Mouse (Mus musculus) liver, embryonic 11.5 days (tissue): ENCODE results near the gene Eml2. TPM values are rescaled to one million over a fixed set of nuclear protein-coding genes. Genes with fewer than 3 reads are reported as not detected.

Experiments
- ATAC-seq: fragments of 200-750 bp; cut with Nextera tagmentation; replicated peaks from 2 replicates; pipeline ENCODE4 v1.8.0; 2017; ENCODE audit warnings: moderate number of reproducible peaks, mild to moderate bottlenecking, moderate TSS enrichment, moderate library complexity; ENCODE audit not compliant: low FRiP score
- DNase-seq: peaks from one replicate; pipeline ENCODE4 v3.0.0-alpha.2; 2017; ENCODE audit warnings: low spot score
- H3K27ac ChIP-seq: fragments of 300-500 bp; sonication (generic); 2 replicates; pipeline ENCODE4 v1.5.1; 2014; ENCODE audit warnings: mild to moderate bottlenecking, low read depth, low read length, control low read depth
- H3K27me3 ChIP-seq: fragments of 300-500 bp; sonication (generic); replicated peaks from 2 replicates; pipeline ENCODE4 v1.6.1; 2014; ENCODE audit warnings: low read length, mixed read lengths; ENCODE audit not compliant: control insufficient read depth, insufficient read depth
- H3K36me3 ChIP-seq: fragments of 300-500 bp; sonication (generic); 2 replicates; pipeline ENCODE4 v1.6.1; 2014; ENCODE audit warnings: mild to moderate bottlenecking, low read length, moderate library complexity, mixed read lengths; ENCODE audit not compliant: control insufficient read depth, insufficient read depth
- H3K4me1 ChIP-seq: fragments of 300-500 bp; sonication (generic); replicated peaks from 2 replicates; pipeline ENCODE4 v1.6.1; 2014; ENCODE audit warnings: low read length, mixed read lengths; ENCODE audit not compliant: control insufficient read depth, insufficient read depth
- H3K4me2 ChIP-seq: fragments of 300-500 bp; sonication (generic); 2 replicates; pipeline ENCODE4 v1.6.1; 2014; ENCODE audit warnings: mild to moderate bottlenecking, control low read depth, moderate library complexity
- H3K4me3 ChIP-seq: fragments of 300-500 bp; sonication (generic); 2 replicates; pipeline ENCODE4 v1.5.1; 2014; ENCODE audit warnings: low read depth, low read length, control low read depth
- H3K9ac ChIP-seq: fragments of 300-500 bp; sonication (generic); 2 replicates; pipeline ENCODE4 v1.6.1; 2014; ENCODE audit warnings: low read depth, low read length, control low read depth
- H3K9me3 ChIP-seq: fragments of 300-500 bp; sonication (generic); 2 replicates; pipeline ENCODE4 v1.6.1; 2016; ENCODE audit warnings: low read length, inconsistent platforms, mixed read lengths; ENCODE audit not compliant: control insufficient read depth
- WGBS: fragments of 180-500 bp; shearing (Covaris S2); extraction: QIAGEN DNeasy Blood & Tissue Kit; methylation state at CpG from one replicate; pipeline ENCODE4 v1.1.7; 2014; 5-methylcytosine and 5-hydroxymethylcytosine counted together
- microRNA counts: library from miRNA; unstranded; fragments of <30 nt; microRNA quantifications from one replicate; lab custom pipeline; 2015
- microRNA-seq: library from miRNA; unstranded; fragments of <30 nt; microRNA quantifications from one replicate; pipeline ENCODE4, GENCODE M21; 2017; ENCODE audit warnings: borderline number of aligned reads
- polyA plus RNA-seq: library from polyadenylated mRNA; unstranded; fragments of >200 nt; fragmentation: Nextera tagmentation; extraction: Ambion mirVana; gene quantifications from 2 replicates; pipeline ENCODE4 v1.2.1, GENCODE M21; 2014

Eml2 gene
- polyA plus RNA-seq, 1 experiment from 2014 or later: 2.7 TPM

DNA sequence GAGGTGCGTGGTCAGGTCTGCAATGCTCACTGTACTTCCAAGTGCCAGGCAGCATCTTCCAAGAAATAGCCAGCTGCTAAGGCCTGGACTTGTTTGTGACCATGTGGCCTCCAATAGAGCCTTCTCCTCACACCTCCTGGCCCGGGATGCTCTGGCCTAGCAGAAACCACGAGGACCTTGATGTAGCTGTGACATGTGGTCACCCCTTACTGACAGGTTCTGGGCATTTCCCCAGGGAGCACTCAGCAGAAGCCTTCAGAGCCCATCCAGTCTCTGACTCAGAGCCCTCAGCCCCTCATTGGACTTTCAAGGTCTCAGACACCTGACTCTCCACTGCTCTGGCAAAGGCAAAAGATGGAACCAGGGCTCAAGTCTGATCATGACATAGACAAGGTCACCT, 68.9 kb downstream of the Eml2 start:
- 78% methylated on average over 3 of the region's 3 CpGs for WGBS
- Histone ChIP-seq H3K4me2 (no peak overlapping the region), H3K27me3 (no peaks in the 10 kb centered on the region), H3K4me3 (no peak overlapping the region), H3K9ac (no peak overlapping the region), H3K27ac (no peak overlapping the region), H3K36me3 (peaks cover 16% of the 10 kb centered on the region; the same call in 1 of the 2 replicates), H3K9me3 (no peaks in the 10 kb centered on the region), H3K4me1 (peaks cover 22% of the 10 kb centered on the region)
- DNase-seq: no peak
- ATAC-seq: no peak

GRCm38 (mm10) chr7:19246855-19247254, 70.6 kb downstream of the Eml2 start:
- H3K4me2 ChIP-seq: 0 out of 2 replicates have a peak overlapping the region, but pooled peaks have one; percentile 20
- H3K9ac ChIP-seq: no peak overlapping the region
- no peaks in the 10 kb centered on the region for H3K27me3 ChIP-seq
- peaks cover 12% of the 10 kb centered on the region; the same call in 1 of the 2 replicates for H3K36me3 ChIP-seq
- peak overlapping the region; percentile 60 for H3K27ac ChIP-seq
- ATAC-seq: peak; percentile 77
- DNase-seq: no peak
- H3K4me3 ChIP-seq: no peak overlapping the region
- 67% methylated on average over 1 of the region's 1 CpGs for WGBS
- H3K9me3 ChIP-seq: no peaks in the 10 kb centered on the region
- H3K4me1 ChIP-seq: peaks cover 13% of the 10 kb centered on the region

DNA sequence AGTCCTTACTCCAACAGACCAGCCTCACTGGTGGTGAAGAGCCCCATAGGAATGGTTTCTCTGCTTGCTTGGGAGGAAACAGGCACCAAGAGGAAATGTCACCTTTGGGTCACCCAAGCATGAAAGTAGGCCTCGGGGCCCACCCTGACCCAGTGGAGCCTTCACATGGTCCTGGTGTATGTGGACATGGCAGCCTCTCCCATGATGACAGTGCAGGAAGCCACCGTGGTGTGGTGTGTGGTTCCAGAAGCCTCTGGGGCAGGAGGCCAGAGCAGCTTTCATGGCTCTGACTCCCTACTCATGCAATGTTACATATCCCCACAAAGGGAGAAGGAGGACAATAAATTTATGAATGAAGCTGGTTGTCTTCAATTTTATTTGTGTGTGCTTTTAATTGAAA, 71.3 kb downstream of the Eml2 start:
- ATAC-seq: no peak
- Histone ChIP-seq H3K4me3 (no peak overlapping the region), H3K4me2 (no peak overlapping the region), H3K9me3 (no peaks in the 10 kb centered on the region), H3K27ac (peak overlapping the region; percentile 60), H3K9ac (0 out of 2 replicates have a peak overlapping the region, but pooled peaks have one; percentile 15), H3K4me1 (peaks cover 13% of the 10 kb centered on the region), H3K36me3 (peaks cover 12% of the 10 kb centered on the region; the same call in 1 of the 2 replicates), H3K27me3 (no peaks in the 10 kb centered on the region)
- WGBS: 85% methylated on average over 2 of the region's 2 CpGs
- no peak for DNase-seq

DNA sequence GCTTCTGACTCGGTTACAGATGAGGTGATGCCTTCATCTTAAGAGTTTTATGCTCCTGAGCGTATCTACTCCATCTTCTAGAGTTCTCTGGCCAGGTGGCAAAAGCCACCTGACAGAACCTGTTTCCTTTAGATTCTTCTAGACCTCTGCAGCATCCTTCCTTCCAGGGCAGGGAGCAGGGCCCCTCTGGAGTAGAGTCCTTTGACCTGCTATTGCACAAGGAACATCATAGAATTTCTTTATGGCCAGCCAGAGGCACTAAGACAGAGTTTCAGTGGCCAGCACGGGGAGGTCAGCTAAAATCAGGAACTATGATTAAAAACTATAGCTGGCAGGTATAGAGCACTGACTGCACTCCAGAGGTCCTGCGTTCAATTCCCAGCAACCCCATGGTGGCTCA, 75.9 kb downstream of the Eml2 start:
- 75% methylated on average over 4 of the region's 4 CpGs for WGBS
- peaks cover 8% of the 10 kb centered on the region for H3K4me1 ChIP-seq
- peaks cover 11% of the 10 kb centered on the region; the same call in 1 of the 2 replicates for H3K36me3 ChIP-seq
- H3K9me3 ChIP-seq: no peaks in the 10 kb centered on the region
- ATAC-seq: no peak
- no peak overlapping the region for H3K4me2 ChIP-seq
- no peak overlapping the region for H3K4me3 ChIP-seq
- no peak overlapping the region for H3K9ac ChIP-seq
- no peak for DNase-seq
- no peaks in the 10 kb centered on the region for H3K27me3 ChIP-seq
- no peak overlapping the region for H3K27ac ChIP-seq

GRCm38 (mm10) chr7:19253437-19253836, 77.2 kb downstream of the Eml2 start:
- Histone ChIP-seq H3K9ac (no peak overlapping the region), H3K27ac (no peak overlapping the region; the same call in 1 of the 2 replicates), H3K36me3 (peaks cover 15% of the 10 kb centered on the region; the same call in 1 of the 2 replicates), H3K4me3 (no peak overlapping the region), H3K4me2 (no peak overlapping the region), H3K4me1 (peaks cover 11% of the 10 kb centered on the region), H3K9me3 (no peaks in the 10 kb centered on the region), H3K27me3 (no peaks in the 10 kb centered on the region)
- DNase-seq (no peak), ATAC-seq (no peak)
- WGBS: 67% methylated on average over 5 of the region's 5 CpGs

DNA sequence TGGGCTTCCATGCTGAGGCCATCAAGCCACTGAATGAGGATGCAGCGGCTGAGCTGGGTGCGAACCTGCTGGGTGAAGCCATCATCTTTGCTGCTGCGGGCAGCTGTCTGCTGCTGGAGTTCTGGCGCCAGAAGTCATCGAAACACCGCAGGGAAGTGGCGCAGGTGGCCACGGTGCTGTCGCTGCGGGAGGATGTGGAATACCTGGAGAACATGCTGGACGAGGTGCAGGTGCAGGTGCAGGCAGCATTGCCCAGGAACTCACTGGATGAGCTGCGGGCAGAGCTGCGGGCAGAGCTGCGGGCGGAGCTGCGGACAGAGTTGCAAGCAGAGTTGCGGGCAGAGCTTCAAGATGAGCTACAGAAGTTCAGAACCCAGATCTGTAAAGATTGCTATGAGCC, 79.2 kb downstream of the Eml2 start:
- Histone ChIP-seq H3K9me3 (no peaks in the 10 kb centered on the region), H3K36me3 (peaks cover 25% of the 10 kb centered on the region), H3K4me1 (peaks cover 11% of the 10 kb centered on the region), H3K27ac (no peak overlapping the region), H3K4me3 (no peak overlapping the region), H3K4me2 (no peak overlapping the region), H3K27me3 (no peaks in the 10 kb centered on the region), H3K9ac (no peak overlapping the region)
- 86% methylated on average over 17 of the region's 17 CpGs for WGBS
- DNase-seq (no peak), ATAC-seq (no peak)

MicroRNAs within 50 kb of the gene (microRNA counts, 519-probe panel; counts per million panel counts)
- not detected for microRNA mmu-miR-330 (lab: Ali Mortazavi, UCI)

Small RNA genes lying within 50 kb of the gene (microRNA-seq; reads per million reads assigned to microRNA genes)
- 361 reads per million, percentile 62 among the genes with 10 or more reads in this experiment for gene Mir330

Other genes starting within 250 kb of the Eml2 start
- not detected in 2 replicates for gene Nanos2, start 189.0 kb upstream of the Eml2 start, polyA plus RNA-seq
- gene Mypop, start 185.2 kb upstream of the Eml2 start, polyA plus RNA-seq: 1.5 and 2.2 TPM in 2 replicates
- gene Irf2bp1, start 172.4 kb upstream of the Eml2 start, polyA plus RNA-seq: 23.3 and 24.9 TPM in 2 replicates
- 29.7 and 32.0 TPM in 2 replicates for gene Foxa3, start 152.9 kb upstream of the Eml2 start, polyA plus RNA-seq
- 26.3 and 28.4 TPM in 2 replicates for gene Sympk, start 152.0 kb upstream of the Eml2 start, polyA plus RNA-seq
- not detected in 2 replicates for gene Rsph6a, start 121.7 kb upstream of the Eml2 start, polyA plus RNA-seq
- gene Dmwd, start 100.2 kb upstream of the Eml2 start, polyA plus RNA-seq: 10.2 and 12.8 TPM in 2 replicates
- 12.4 and 13.9 TPM in 2 replicates for gene Dmpk, start 92.6 kb upstream of the Eml2 start, polyA plus RNA-seq
- gene Six5, start 81.8 kb upstream of the Eml2 start, polyA plus RNA-seq: 3.7 and 4.3 TPM in 2 replicates
- gene Gm4969, start 58.1 kb upstream of the Eml2 start, polyA plus RNA-seq: 1.2 and 1.9 TPM in 2 replicates
- gene Fbxo46, start 56.6 kb upstream of the Eml2 start, polyA plus RNA-seq: 9.9 TPM in 2 replicates
- gene Qpctl, start 27.1 kb upstream of the Eml2 start, polyA plus RNA-seq: 7.5 and 9.5 TPM in 2 replicates
- 140 and 158 TPM in 2 replicates for gene Snrpd2, start 26.7 kb upstream of the Eml2 start, polyA plus RNA-seq
- 0.69 and 0.73 TPM in 2 replicates for gene Gipr, start 10.3 kb upstream of the Eml2 start, polyA plus RNA-seq
- 1.4 and 1.9 TPM in 2 replicates for gene Gpr4, start 36.1 kb downstream of the Eml2 start, polyA plus RNA-seq
- 31.6 and 33.9 TPM in 2 replicates for gene Opa3, start 51.9 kb downstream of the Eml2 start, polyA plus RNA-seq
- gene Vasp, start 95.4 kb downstream of the Eml2 start, polyA plus RNA-seq: 85.9 and 87.5 TPM in 2 replicates
- not detected in 2 replicates for gene Ppm1n, start 103.6 kb downstream of the Eml2 start, polyA plus RNA-seq
- gene Rtn2, start 106.2 kb downstream of the Eml2 start, polyA plus RNA-seq: 8.2 and 11.1 TPM in 2 replicates
- 0.07 TPM in 1 of 2 replicates, not detected in the other for gene Fosb, start 133.6 kb downstream of the Eml2 start, polyA plus RNA-seq
- gene Ercc1, start 168.4 kb downstream of the Eml2 start, polyA plus RNA-seq: 46.4 and 46.8 TPM in 2 replicates
- gene Cd3eap, start 183.1 kb downstream of the Eml2 start, polyA plus RNA-seq: 28.7 and 30.2 TPM in 2 replicates
- 3.9 and 4.2 TPM in 2 replicates for gene Ppp1r13l, start 183.3 kb downstream of the Eml2 start, polyA plus RNA-seq
- gene Ercc2, start 205.6 kb downstream of the Eml2 start, polyA plus RNA-seq: 14.0 and 15.6 TPM in 2 replicates
- 0.71 and 0.99 TPM in 2 replicates for gene Klc3, start 227.7 kb downstream of the Eml2 start, polyA plus RNA-seq
- 0.34 and 0.40 TPM in 2 replicates for gene Ckm, start 228.4 kb downstream of the Eml2 start, polyA plus RNA-seq